Mouse (Mus musculus) heart, postnatal 0 days (tissue): Measurements from ENCODE around the gene Cabin1.

Source experiments
- CTCF ChIP-seq: IDR thresholded peaks from 2 replicates; pipeline ENCODE4 v1.5.1; 2016; ENCODE audit warnings: antibody characterized with exemption, control low read depth, low read depth
- EP300 ChIP-seq: IDR thresholded peaks from 2 replicates; pipeline ENCODE4 v1.6.1; 2016; ENCODE audit warnings: antibody characterized with exemption, low read depth

- no peak for TF ChIP-seq CTCF
- TF ChIP-seq EP300, result no peak
Measured at GRCm38 (mm10) chr10:75680574-75681001, 83.6 kb downstream of the Cabin1 start.
